Mouse (Mus musculus): Measurements from ENCODE around the gene Dstyk.

- TF ChIP-seq POLR2A (IDR thresholded peaks at IDR 0.05; ENCODE audit: low read depth, low read length): no peak
- no peak for TF ChIP-seq CTCF (IDR thresholded peaks at IDR 0.05; ENCODE audit: extremely low read depth, insufficient read length, insufficient replicate concordance, low read depth, low read length)
Measured at GRCm38 (mm10) chr1:132420662-132421061, 3.3 kb downstream of the Dstyk start.

Data from small intestine, adult 2 months (tissue).